Mouse (Mus musculus) cerebellum, adult 2 months (tissue): Measurements from ENCODE around the gene Neurl3. TPM values are rescaled to one million over a fixed set of nuclear protein-coding genes. Genes with fewer than 3 reads are reported as not detected.
A peak's percentile ranks its signal among the peaks of the same experiment; 100 is the strongest.

ENCODE experiments used
- DNase-seq, 2 experiments: peaks; one replicate each; pipeline ENCODE4 v3.0.0; 2021
- H3K27ac ChIP-seq: fragments of 200-500 bp; 2 replicates; pipeline ENCODE4 v1.5.1; 2012; ENCODE audit warnings: low read length, control low read depth, inconsistent platforms; ENCODE audit not compliant: insufficient read depth
- H3K27me3 ChIP-seq: fragments of 200-500 bp; 2 replicates; pipeline ENCODE4 v1.6.1; 2012; ENCODE audit warnings: inconsistent platforms, mild to moderate bottlenecking, low read length, moderate library complexity; ENCODE audit not compliant: control insufficient read depth, insufficient read depth
- H3K4me1 ChIP-seq: fragments of 200-500 bp; 2 replicates; pipeline ENCODE4 v1.6.1; 2011; ENCODE audit warnings: low read length; ENCODE audit not compliant: control insufficient read depth, insufficient read depth
- H3K4me3 ChIP-seq: fragments of 200-500 bp; replicated peaks from 2 replicates; pipeline ENCODE3; 2011; ENCODE audit warnings: mild to moderate bottlenecking, low read depth, low read length, control low read depth; ENCODE audit not compliant: insufficient read depth
- CTCF ChIP-seq: fragments of 200-500 bp; IDR thresholded peaks from 2 replicates; pipeline ENCODE4 v1.5.1; 2011; ENCODE audit warnings: low read depth, mild to moderate bottlenecking, control low read depth, low read length, moderate library complexity, borderline replicate concordance; ENCODE audit not compliant: insufficient read depth
- POLR2A ChIP-seq: fragments of 200-500 bp; IDR thresholded peaks from 2 replicates; pipeline ENCODE4 v1.6.1; 2011; ENCODE audit warnings: low read length, control low read depth, borderline replicate concordance; ENCODE audit not compliant: insufficient read depth
- WGBS: fragments of 180-500 bp; shearing (Covaris S2); methylation state at CpG from one replicate; pipeline ENCODE4 v1.1.7; 2018; 5-methylcytosine and 5-hydroxymethylcytosine counted together
- polyA plus RNA-seq: library from polyadenylated mRNA; depleted of rRNA; stranded (reverse); fragments of >200 nt; gene quantifications from 2 replicates; pipeline ENCODE4 v1.2.3, GENCODE M21; 2012

Gene Neurl3
- polyA plus RNA-seq, 1 experiment, result 1.0 TPM

DNA sequence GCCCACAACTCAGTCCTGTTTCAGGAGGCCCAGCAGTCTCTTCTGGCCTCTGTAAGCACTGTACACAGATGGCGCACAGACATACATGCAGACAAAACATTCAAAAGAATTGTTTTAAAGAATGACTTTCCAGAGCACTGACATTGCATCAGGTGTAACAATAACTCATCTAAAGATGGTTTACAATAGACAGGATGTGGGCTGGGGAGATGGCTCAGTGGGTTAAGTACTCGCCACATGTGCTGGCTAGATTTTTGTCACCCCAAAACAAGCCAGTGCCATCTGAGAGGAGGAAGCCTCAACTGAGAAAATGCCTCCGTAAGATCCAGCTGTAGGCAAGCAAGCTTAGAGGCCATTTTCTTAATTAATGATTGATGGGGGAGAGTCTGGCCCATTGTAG lies 19.9 kb upstream of the Neurl3 start:
- peaks cover 10% of the 10 kb centered on the region; the same call in 1 of the 2 replicates for H3K4me1 ChIP-seq
- TF ChIP-seq CTCF (no peak), POLR2A (no peak)
- H3K27ac ChIP-seq, result no peak overlapping the region
- 96% methylated on average over 3 of the region's 3 CpGs for WGBS
- H3K4me3 ChIP-seq, result no peak overlapping the region
- H3K27me3 ChIP-seq, result no peaks in the 10 kb centered on the region
- no peak for DNase-seq

DNA sequence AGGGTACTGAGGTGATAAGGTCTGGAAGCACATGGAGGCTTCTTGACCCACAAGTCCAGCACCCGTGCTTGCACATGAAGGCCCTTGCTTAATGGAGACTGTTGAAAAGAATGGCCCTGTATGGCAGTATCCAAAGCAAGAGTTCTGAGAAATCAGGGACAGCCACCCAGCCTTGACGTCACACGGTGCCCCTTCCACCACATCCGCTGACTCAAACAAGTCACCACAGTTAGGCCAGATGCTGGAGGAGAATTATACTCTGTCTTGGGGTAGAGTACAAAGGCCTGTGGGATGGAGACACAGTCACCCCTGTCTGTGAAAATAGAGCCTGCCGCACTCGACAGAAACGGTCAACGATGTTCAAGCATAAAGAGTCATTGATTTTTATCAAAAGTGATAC lies 19.0 kb upstream of the Neurl3 start:
- DNase-seq, result no peak
- WGBS, result 88% methylated on average over 8 of the region's 8 CpGs
- no peak overlapping the region for H3K27ac ChIP-seq
- no peak overlapping the region for H3K4me3 ChIP-seq
- peaks cover 10% of the 10 kb centered on the region; the same call in 1 of the 2 replicates for H3K4me1 ChIP-seq
- TF ChIP-seq POLR2A (no peak), CTCF (no peak)
- no peaks in the 10 kb centered on the region for H3K27me3 ChIP-seq

DNA sequence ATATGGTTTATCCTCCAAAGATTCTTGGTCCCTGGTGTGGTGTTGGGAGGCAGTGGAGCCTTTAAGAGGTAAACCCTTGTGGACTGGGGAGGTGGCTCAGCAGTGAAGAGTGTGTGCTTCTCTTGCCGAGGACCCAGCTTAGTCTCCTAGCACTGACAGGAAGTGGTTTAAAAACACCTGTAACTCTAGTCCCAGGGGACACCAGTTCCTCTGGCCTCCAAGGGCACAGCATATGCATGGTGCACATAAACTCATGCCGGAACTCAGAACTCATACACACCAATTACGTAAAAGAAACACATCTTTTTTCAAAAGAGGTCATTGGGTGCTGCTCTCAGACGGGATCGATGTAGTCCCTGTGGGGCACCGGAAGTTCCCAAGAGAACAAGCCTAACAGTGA lies 7.4 kb upstream of the Neurl3 start:
- Histone ChIP-seq H3K27ac (no peak overlapping the region), H3K4me1 (no peaks in the 10 kb centered on the region), H3K4me3 (no peak overlapping the region), H3K27me3 (no peaks in the 10 kb centered on the region)
- 90% methylated on average over 6 of the region's 6 CpGs for WGBS
- TF ChIP-seq CTCF (no peak), POLR2A (no peak)
- no peak for DNase-seq

DNA sequence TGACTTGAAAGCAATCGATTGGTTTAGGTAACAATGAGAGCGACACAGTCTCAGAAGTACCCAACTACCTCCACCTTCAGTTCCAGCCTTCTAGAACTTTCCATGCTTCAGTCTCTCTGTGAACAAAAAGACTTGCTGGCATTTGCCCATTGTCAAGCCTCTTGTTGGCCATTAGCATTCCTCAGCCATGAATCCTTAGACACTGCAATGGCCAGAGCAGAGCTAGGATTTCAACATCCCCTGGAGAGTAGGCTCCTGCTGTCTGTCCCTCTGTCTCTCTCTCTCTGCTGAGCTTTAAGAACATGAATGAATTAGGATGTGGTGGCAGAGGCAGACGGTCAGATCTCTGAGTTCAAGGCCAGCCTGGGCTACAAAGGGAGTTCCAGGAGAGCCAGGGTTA lies 6.5 kb upstream of the Neurl3 start:
- Histone ChIP-seq H3K27ac (no peak overlapping the region), H3K4me1 (no peaks in the 10 kb centered on the region), H3K4me3 (no peak overlapping the region), H3K27me3 (no peaks in the 10 kb centered on the region)
- TF ChIP-seq POLR2A (no peak), CTCF (no peak)
- DNase-seq, result no peak
- WGBS, result 87% methylated on average over 3 of the region's 3 CpGs

DNA sequence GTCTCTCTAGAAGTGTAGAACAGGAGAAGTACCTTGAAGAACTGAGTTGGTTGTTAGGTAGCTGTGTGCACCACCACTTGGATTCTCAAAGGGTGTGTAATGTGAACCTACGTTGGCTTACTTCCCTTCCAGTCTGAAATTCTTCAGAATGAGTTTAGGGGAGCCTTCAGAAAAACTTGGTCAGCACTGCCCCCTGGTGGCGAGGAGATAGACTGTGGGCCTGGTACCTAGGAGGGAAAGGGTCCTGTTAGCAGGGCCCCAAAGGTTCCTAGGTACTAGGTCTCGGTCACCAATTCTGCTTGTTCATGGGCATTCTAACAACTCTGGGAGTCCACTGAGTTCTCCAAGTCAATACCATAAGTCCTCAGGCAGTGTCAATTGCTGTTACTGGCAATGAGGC lies 4.7 kb upstream of the Neurl3 start:
- H3K27me3 ChIP-seq, result no peaks in the 10 kb centered on the region
- H3K4me3 ChIP-seq, result no peak overlapping the region
- TF ChIP-seq CTCF (peak; percentile 86), POLR2A (no peak)
- peaks cover 6% of the 10 kb centered on the region for H3K4me1 ChIP-seq
- no peak overlapping the region for H3K27ac ChIP-seq
- WGBS, result 24% methylated on average over 3 of the region's 3 CpGs
- peak; percentile 68 to 84 for DNase-seq

DNA sequence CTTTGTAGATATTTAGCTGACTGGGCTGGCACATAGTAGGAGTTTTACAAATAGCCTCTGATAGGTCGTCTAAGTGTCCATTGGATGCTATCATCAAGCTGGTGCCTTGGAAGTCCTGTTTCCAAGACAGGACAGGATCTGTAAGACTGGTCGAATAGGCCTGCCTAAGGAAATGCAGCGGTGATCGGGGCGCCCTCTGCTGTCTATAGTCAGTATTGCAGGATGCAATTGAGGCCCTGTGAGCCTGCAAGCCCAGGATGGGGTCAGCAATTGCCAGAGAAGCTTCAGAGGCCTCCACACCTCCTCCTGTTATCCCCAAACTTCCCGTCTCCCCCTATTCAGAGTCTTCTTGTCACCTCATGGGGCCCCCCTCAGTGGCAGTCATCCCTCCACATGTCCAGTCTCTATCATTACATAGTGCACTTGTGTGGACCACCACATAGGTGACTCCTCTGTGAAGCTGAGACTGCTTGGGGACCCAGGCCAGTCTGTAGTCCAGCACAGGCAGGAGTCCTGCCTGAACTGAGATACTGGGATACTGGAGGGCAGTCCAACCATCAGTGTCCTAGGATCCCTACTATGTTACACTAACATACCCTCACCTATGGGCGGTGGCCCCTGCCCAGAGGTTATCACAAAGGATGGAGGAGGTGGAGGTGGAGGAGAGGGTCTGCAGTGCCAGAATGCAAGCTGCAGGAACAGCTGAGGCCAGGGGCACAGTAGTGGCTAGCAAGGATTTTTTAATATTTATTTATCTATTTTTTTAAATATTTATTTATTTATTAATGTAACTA lies 3.0 kb upstream of the Neurl3 start:
- H3K27ac ChIP-seq, result no peak overlapping the region
- TF ChIP-seq POLR2A (no peak), CTCF (peak; percentile 84)
- H3K4me1 ChIP-seq, result peaks cover 6% of the 10 kb centered on the region
- DNase-seq, result peak; percentile 75 to 86
- no peaks in the 10 kb centered on the region for H3K27me3 ChIP-seq
- 25% methylated on average over 7 of the region's 7 CpGs for WGBS
- no peak overlapping the region for H3K4me3 ChIP-seq

DNA sequence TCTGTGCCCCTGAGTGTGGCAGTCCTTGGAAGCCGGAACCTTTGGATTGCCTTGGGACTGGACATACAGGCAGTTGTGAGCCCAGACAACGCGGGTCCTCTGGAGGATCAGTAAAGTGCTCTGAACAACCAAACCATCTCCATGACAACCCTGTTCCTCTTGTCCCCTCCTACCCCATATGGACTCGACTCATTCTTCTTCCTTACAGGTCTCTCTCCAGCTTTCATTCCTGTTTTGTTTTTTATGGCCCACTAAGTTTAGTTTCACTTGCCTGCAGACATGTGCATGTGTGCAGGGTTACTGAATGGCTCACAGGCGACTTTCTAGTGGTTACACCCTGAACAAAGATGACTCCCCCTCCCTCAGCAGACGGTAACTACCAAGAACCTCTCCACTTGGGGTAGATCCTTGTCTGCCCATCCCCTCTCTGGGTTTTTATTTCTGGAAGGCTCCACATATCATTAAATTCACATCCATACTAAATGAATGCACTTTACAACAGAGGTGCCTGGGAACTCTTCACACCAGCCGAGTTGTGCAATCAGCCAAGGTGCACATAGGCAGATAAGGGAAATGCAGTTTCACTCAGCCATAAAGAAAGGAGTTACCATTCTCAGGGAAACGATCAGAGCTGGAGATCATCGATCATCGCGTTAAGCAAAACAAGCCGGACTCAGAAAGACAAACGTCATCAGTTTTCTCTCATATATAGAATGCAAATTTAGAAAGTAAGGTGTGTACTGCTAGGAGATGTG lies 1.3 kb upstream of the Neurl3 start:
- 78% methylated on average over 13 of the region's 13 CpGs for WGBS

More for the DNA sequence above, 1.3 kb upstream of the Neurl3 start:
- Histone ChIP-seq H3K4me1 (peaks cover 6% of the 10 kb centered on the region), H3K27ac (no peak overlapping the region), H3K27me3 (no peaks in the 10 kb centered on the region), H3K4me3 (no peak overlapping the region)
- DNase-seq, result no peak
- no peak for TF ChIP-seq CTCF
- no peak for TF ChIP-seq POLR2A
